Mouse (Mus musculus): Measurements from ENCODE around the gene Mob3b. TPM values are rescaled to one million over a fixed set of nuclear protein-coding genes. Genes with fewer than 3 reads are reported as not detected.

The Mob3b gene
- polyA plus RNA-seq, 1 experiment from 2014 or later: 1.3 TPM

DNA sequence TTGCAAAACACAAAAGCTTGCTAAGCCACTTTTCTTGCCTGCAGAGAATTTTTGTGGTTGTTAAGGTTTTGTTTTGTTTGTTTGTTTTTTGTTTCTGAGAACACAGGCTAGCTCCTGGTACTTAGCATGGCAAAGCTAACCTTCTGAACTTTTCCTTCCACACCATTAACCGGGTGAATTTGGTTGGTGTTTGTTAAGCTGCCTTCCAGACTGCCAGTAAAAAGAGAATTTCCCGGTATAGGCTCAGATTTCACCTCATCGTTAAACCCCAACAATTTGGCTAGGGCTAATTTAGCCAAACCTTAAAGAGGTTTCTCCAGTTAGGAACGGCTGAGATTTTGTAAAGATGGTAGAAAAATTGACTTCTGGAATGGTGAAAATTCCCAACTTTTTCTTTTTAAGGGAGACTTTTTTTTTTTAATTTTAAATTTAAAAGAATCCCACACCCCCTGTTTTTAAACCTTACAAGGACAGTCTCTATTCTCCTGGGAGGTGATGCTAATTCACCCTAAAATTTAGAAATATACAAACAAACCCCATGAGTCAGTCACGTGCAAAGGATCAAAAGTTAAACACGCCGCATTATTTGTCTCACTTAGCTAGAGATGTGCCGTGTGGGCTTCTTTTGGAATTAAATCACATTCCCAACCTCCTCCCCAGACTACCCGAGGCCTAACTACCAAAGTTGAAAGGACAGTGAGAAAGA, 108.1 kb downstream of the Mob3b start:
- Histone ChIP-seq H3K4me2 (ENCODE audit: low read depth, low read length) (no peak overlapping the region), H3K36me3 (ENCODE audit: control insufficient read depth, insufficient read depth, low read length) (no peaks in the 10 kb centered on the region), H3K9ac (replicated peaks; ENCODE audit: low read depth, low read length) (no peak overlapping the region), H3K27ac (ENCODE audit: low read depth, low read length) (no peak overlapping the region), H3K4me3 (ENCODE audit: low read depth, low read length) (no peak overlapping the region), H3K27me3 (ENCODE audit: control insufficient read depth, insufficient read depth, low read length) (no peaks in the 10 kb centered on the region), H3K4me1 (ENCODE audit: control insufficient read depth, insufficient read depth, low read length) (no peaks in the 10 kb centered on the region), H3K9me3 (ENCODE audit: control insufficient read depth, low read length) (no peaks in the 10 kb centered on the region)
- no peak for ATAC-seq (ENCODE audit: low read depth)
- WGBS: 22% methylated on average over 9 of the region's 9 CpGs

- H3K27me3 ChIP-seq (ENCODE audit: control insufficient read depth, insufficient read depth, low read length): no peaks in the 10 kb centered on the region
- H3K4me2 ChIP-seq (ENCODE audit: low read depth, low read length): no peak overlapping the region
- no peaks in the 10 kb centered on the region for H3K9me3 ChIP-seq (ENCODE audit: control insufficient read depth, low read length)
- WGBS: 98% methylated on average over 5 of the region's 5 CpGs
- H3K4me3 ChIP-seq (ENCODE audit: low read depth, low read length): no peak overlapping the region
- H3K4me1 ChIP-seq (ENCODE audit: control insufficient read depth, insufficient read depth, low read length): no peaks in the 10 kb centered on the region
- H3K36me3 ChIP-seq (ENCODE audit: control insufficient read depth, insufficient read depth, low read length): no peaks in the 10 kb centered on the region
- ATAC-seq (ENCODE audit: low read depth): no peak
- H3K27ac ChIP-seq (ENCODE audit: low read depth, low read length): no peak overlapping the region
- no peak overlapping the region for H3K9ac ChIP-seq (replicated peaks; ENCODE audit: low read depth, low read length)
Measured at GRCm38 (mm10) chr4:35040896-35041295, 116.4 kb downstream of the Mob3b start.

- H3K36me3 ChIP-seq (ENCODE audit: control insufficient read depth, insufficient read depth, low read length): no peaks in the 10 kb centered on the region
- H3K4me1 ChIP-seq (ENCODE audit: control insufficient read depth, insufficient read depth, low read length): no peaks in the 10 kb centered on the region
- WGBS: 93% methylated on average over 1 of the region's 1 CpGs
- H3K27me3 ChIP-seq (ENCODE audit: control insufficient read depth, insufficient read depth, low read length): no peaks in the 10 kb centered on the region
- no peaks in the 10 kb centered on the region for H3K9me3 ChIP-seq (ENCODE audit: control insufficient read depth, low read length)
- no peak overlapping the region for H3K9ac ChIP-seq (replicated peaks; ENCODE audit: low read depth, low read length)
- ATAC-seq (ENCODE audit: low read depth): no peak
- no peak overlapping the region for H3K4me3 ChIP-seq (ENCODE audit: low read depth, low read length)
- no peak overlapping the region for H3K27ac ChIP-seq (ENCODE audit: low read depth, low read length)
- no peak overlapping the region for H3K4me2 ChIP-seq (ENCODE audit: low read depth, low read length)
Measured at GRCm38 (mm10) chr4:35040306-35040705, 117.0 kb downstream of the Mob3b start.

GRCm38 (mm10) chr4:35037824-35038223, 119.5 kb downstream of the Mob3b start:
- no peak overlapping the region for H3K4me2 ChIP-seq (ENCODE audit: low read depth, low read length)
- no peak for ATAC-seq (ENCODE audit: low read depth)
- 85% methylated on average over 2 of the region's 2 CpGs for WGBS
- no peaks in the 10 kb centered on the region for H3K9me3 ChIP-seq (ENCODE audit: control insufficient read depth, low read length)
- no peak overlapping the region for H3K9ac ChIP-seq (replicated peaks; ENCODE audit: low read depth, low read length)
- no peak overlapping the region for H3K27ac ChIP-seq (ENCODE audit: low read depth, low read length)
- no peaks in the 10 kb centered on the region for H3K36me3 ChIP-seq (ENCODE audit: control insufficient read depth, insufficient read depth, low read length)
- no peaks in the 10 kb centered on the region for H3K27me3 ChIP-seq (ENCODE audit: control insufficient read depth, insufficient read depth, low read length)
- H3K4me1 ChIP-seq (ENCODE audit: control insufficient read depth, insufficient read depth, low read length): no peaks in the 10 kb centered on the region
- no peak overlapping the region for H3K4me3 ChIP-seq (ENCODE audit: low read depth, low read length)

DNA sequence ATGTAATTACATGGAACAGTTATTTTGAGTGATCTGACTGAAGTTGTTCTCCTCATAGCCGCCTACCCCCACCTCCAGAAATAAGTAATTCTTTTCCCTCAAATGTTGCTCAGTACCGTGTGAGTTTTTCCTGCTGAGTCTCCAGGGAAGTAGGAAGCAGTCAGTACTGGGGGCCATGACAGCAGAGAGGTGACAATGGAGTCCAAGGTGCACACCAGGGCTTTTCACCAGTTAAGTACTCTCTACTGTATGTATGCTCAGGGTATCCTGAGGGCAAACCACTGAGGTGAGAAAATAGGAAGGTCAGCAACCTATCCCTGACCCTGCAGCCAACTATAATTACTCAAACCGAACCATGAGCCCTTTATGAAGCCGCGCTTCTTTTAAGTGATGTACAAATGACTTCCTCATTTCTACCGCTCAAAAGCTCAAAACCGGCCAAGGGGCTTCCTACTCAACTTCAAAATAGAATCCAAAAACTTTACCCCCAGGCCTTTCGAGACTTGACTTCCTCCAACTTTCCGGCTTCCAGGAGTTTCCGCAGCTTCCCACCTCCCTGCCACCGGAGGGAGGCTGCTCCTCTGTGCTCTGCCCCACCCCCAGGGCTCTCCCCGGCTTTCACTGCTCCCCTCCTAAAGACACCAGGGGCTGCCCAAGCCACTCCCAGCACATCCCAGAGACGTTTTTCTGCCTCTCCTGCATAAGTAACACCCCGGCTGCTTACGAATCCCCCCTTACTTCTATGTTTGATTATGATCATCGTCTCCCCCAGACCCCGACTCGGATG, 122.6 kb downstream of the Mob3b start:
- no peaks in the 10 kb centered on the region for H3K36me3 ChIP-seq (ENCODE audit: control insufficient read depth, insufficient read depth, low read length)
- WGBS: 58% methylated on average over 18 of the region's 18 CpGs
- no peaks in the 10 kb centered on the region for H3K4me1 ChIP-seq (ENCODE audit: control insufficient read depth, insufficient read depth, low read length)
- no peak for ATAC-seq (ENCODE audit: low read depth)
- H3K9me3 ChIP-seq (ENCODE audit: control insufficient read depth, low read length): no peaks in the 10 kb centered on the region
- H3K4me2 ChIP-seq (ENCODE audit: low read depth, low read length): no peak overlapping the region
- no peak overlapping the region for H3K9ac ChIP-seq (replicated peaks; ENCODE audit: low read depth, low read length)
- no peak overlapping the region for H3K4me3 ChIP-seq (ENCODE audit: low read depth, low read length)
- no peak overlapping the region for H3K27ac ChIP-seq (ENCODE audit: low read depth, low read length)
- H3K27me3 ChIP-seq (ENCODE audit: control insufficient read depth, insufficient read depth, low read length): no peaks in the 10 kb centered on the region

DNA sequence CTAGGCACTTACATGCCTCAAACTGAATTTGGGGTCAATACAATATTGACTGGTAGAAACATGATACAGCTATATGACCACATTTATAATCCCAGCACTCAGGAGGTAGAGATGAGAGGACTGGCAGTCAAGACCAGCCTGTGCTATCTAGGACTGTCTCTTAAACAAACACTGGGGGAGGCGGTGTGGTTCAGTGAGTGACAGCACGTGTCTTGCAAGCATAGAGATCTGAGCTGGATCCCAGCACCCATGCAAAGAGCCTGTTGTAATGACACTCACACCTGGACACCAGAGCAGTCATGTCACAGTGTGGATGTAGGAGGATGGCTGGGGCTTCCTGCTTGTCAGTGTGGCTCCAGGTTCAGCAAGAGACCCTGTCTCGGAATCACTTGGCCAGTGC, 124.5 kb downstream of the Mob3b start:
- Histone ChIP-seq H3K9me3 (ENCODE audit: control insufficient read depth, low read length) (no peaks in the 10 kb centered on the region), H3K4me2 (ENCODE audit: low read depth, low read length) (no peak overlapping the region), H3K36me3 (ENCODE audit: control insufficient read depth, insufficient read depth, low read length) (no peaks in the 10 kb centered on the region), H3K27ac (ENCODE audit: low read depth, low read length) (no peak overlapping the region), H3K9ac (replicated peaks; ENCODE audit: low read depth, low read length) (no peak overlapping the region), H3K27me3 (ENCODE audit: control insufficient read depth, insufficient read depth, low read length) (no peaks in the 10 kb centered on the region), H3K4me1 (ENCODE audit: control insufficient read depth, insufficient read depth, low read length) (no peaks in the 10 kb centered on the region), H3K4me3 (ENCODE audit: low read depth, low read length) (no peak overlapping the region)
- no peak for ATAC-seq (ENCODE audit: low read depth)
- WGBS: 91% methylated on average over 3 of the region's 3 CpGs

GRCm38 (mm10) chr4:35031623-35032022, 125.7 kb downstream of the Mob3b start:
- 84% methylated on average over 3 of the region's 3 CpGs for WGBS
- ATAC-seq (ENCODE audit: low read depth): no peak

GRCm38 (mm10) chr4:35031141-35031540, 126.1 kb downstream of the Mob3b start:
- no peaks in the 10 kb centered on the region for H3K27me3 ChIP-seq (ENCODE audit: control insufficient read depth, insufficient read depth, low read length)
- no peaks in the 10 kb centered on the region for H3K4me1 ChIP-seq (ENCODE audit: control insufficient read depth, insufficient read depth, low read length)
- no peaks in the 10 kb centered on the region for H3K9me3 ChIP-seq (ENCODE audit: control insufficient read depth, low read length)
- WGBS: 84% methylated on average over 5 of the region's 5 CpGs
- no peak for ATAC-seq (ENCODE audit: low read depth)
- H3K27ac ChIP-seq (ENCODE audit: low read depth, low read length): no peak overlapping the region
- no peaks in the 10 kb centered on the region for H3K36me3 ChIP-seq (ENCODE audit: control insufficient read depth, insufficient read depth, low read length)
- no peak overlapping the region for H3K9ac ChIP-seq (replicated peaks; ENCODE audit: low read depth, low read length)
- H3K4me3 ChIP-seq (ENCODE audit: low read depth, low read length): no peak overlapping the region
- no peak overlapping the region for H3K4me2 ChIP-seq (ENCODE audit: low read depth, low read length)

More at GRCm38 (mm10) chr4:35031623-35032022, 125.7 kb downstream of the Mob3b start:
- H3K36me3 ChIP-seq (ENCODE audit: control insufficient read depth, insufficient read depth, low read length): no peaks in the 10 kb centered on the region
- no peak overlapping the region for H3K4me3 ChIP-seq (ENCODE audit: low read depth, low read length)
- no peaks in the 10 kb centered on the region for H3K4me1 ChIP-seq (ENCODE audit: control insufficient read depth, insufficient read depth, low read length)
- no peak overlapping the region for H3K4me2 ChIP-seq (ENCODE audit: low read depth, low read length)
- no peak overlapping the region for H3K9ac ChIP-seq (replicated peaks; ENCODE audit: low read depth, low read length)
- no peaks in the 10 kb centered on the region for H3K27me3 ChIP-seq (ENCODE audit: control insufficient read depth, insufficient read depth, low read length)
- no peaks in the 10 kb centered on the region for H3K9me3 ChIP-seq (ENCODE audit: control insufficient read depth, low read length)
- H3K27ac ChIP-seq (ENCODE audit: low read depth, low read length): no peak overlapping the region

- no peak for ATAC-seq (ENCODE audit: low read depth)
- no peak overlapping the region for H3K27ac ChIP-seq (ENCODE audit: low read depth, low read length)
- WGBS: 85% methylated on average over 1 of the region's 1 CpGs
- no peak overlapping the region for H3K4me3 ChIP-seq (ENCODE audit: low read depth, low read length)
- H3K9me3 ChIP-seq (ENCODE audit: control insufficient read depth, low read length): no peaks in the 10 kb centered on the region
- no peaks in the 10 kb centered on the region for H3K36me3 ChIP-seq (ENCODE audit: control insufficient read depth, insufficient read depth, low read length)
- no peak overlapping the region for H3K9ac ChIP-seq (replicated peaks; ENCODE audit: low read depth, low read length)
- H3K4me2 ChIP-seq (ENCODE audit: low read depth, low read length): no peak overlapping the region
- no peaks in the 10 kb centered on the region for H3K4me1 ChIP-seq (ENCODE audit: control insufficient read depth, insufficient read depth, low read length)
- no peaks in the 10 kb centered on the region for H3K27me3 ChIP-seq (ENCODE audit: control insufficient read depth, insufficient read depth, low read length)
Measured at GRCm38 (mm10) chr4:35018416-35018815, 138.9 kb downstream of the Mob3b start.

Measured in neural tube, embryonic 14.5 days (tissue).